Mouse (Mus musculus) neural tube, embryonic 11.5 days (tissue): ENCODE results near the gene Rab35. TPM values are rescaled to one million over a fixed set of nuclear protein-coding genes. Genes with fewer than 3 reads are reported as not detected.

Experiments used
- ATAC-seq: fragments of 200-750 bp; cut with Nextera tagmentation; 2 replicates; pipeline ENCODE4 v1.8.0; 2017; ENCODE audit warnings: moderate number of reproducible peaks, mild to moderate bottlenecking, moderate TSS enrichment, moderate library complexity; ENCODE audit not compliant: insufficient read depth, low FRiP score, low TSS enrichment
- DNase-seq: peaks from one replicate; pipeline ENCODE4 v3.0.0-alpha.2; 2015; ENCODE audit warnings: low spot score
- H3K27ac ChIP-seq: fragments of 300-500 bp; sonication (generic); 2 replicates; pipeline ENCODE4 v1.5.1; 2014; ENCODE audit warnings: low read depth, mild to moderate bottlenecking, low read length
- H3K27me3 ChIP-seq: fragments of 300-500 bp; sonication (generic); 2 replicates; pipeline ENCODE4 v1.6.1; 2014; ENCODE audit warnings: mild to moderate bottlenecking, low read length, mixed read lengths; ENCODE audit not compliant: control insufficient read depth, insufficient read depth
- H3K36me3 ChIP-seq: fragments of 300-500 bp; sonication (generic); 2 replicates; pipeline ENCODE4 v1.6.1; 2014; ENCODE audit warnings: mild to moderate bottlenecking, low read length, moderate library complexity, mixed read lengths; ENCODE audit not compliant: control insufficient read depth, insufficient read depth
- H3K4me1 ChIP-seq: fragments of 300-500 bp; sonication (generic); 2 replicates; pipeline ENCODE4 v1.6.1; 2014; ENCODE audit warnings: low read length, mixed read lengths; ENCODE audit not compliant: control insufficient read depth, insufficient read depth
- H3K4me2 ChIP-seq: fragments of 300-500 bp; sonication (generic); 2 replicates; pipeline ENCODE4 v1.6.1; 2014; ENCODE audit warnings: low read depth, mild to moderate bottlenecking, moderate library complexity
- H3K4me3 ChIP-seq: fragments of 300-500 bp; sonication (generic); 2 replicates; pipeline ENCODE4 v1.5.1; 2014; ENCODE audit warnings: low read depth, low read length
- H3K9ac ChIP-seq: fragments of 300-500 bp; sonication (generic); 2 replicates; pipeline ENCODE4 v1.6.1; 2014; ENCODE audit warnings: mild to moderate bottlenecking, low read length
- H3K9me3 ChIP-seq: fragments of 300-500 bp; sonication (generic); 2 replicates; pipeline ENCODE4 v1.6.1; 2016; ENCODE audit warnings: low read length; ENCODE audit not compliant: control insufficient read depth
- WGBS: fragments of 180-500 bp; shearing (Covaris S2); extraction: QIAGEN DNeasy Blood & Tissue Kit; methylation state at CpG from one replicate; pipeline ENCODE4 v1.1.7; 2014; 5-methylcytosine and 5-hydroxymethylcytosine counted together
- polyA plus RNA-seq: library from polyadenylated mRNA; unstranded; fragments of >200 nt; fragmentation: Nextera tagmentation; extraction: Ambion mirVana; gene quantifications from 2 replicates; pipeline ENCODE4 v1.2.1, GENCODE M21; 2014

Rab35 gene
- polyA plus RNA-seq, 1 experiment from 2014 or later, result 16.4 TPM

DNA sequence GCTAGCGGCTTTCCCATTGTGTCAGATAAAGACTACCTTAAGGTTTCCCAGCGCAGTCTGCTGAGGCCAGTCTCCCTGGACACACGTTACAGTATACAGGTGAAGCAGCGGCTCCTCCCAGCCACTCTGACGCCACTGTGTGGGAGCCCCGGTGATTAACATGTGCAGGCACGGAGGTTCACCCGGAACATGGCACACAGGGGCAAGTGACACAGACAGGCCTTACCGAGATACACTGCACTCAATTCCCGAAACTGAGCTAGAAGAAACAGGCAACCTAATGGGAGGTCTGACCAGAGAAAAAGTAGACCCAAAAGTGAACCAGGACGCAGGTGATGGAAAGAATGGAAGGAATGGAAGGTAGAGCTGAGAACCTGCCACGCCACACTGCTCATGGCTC lies 22.1 kb downstream of the Rab35 start:
- DNase-seq, result no peak
- Histone ChIP-seq H3K9ac (no peak overlapping the region), H3K27me3 (no peaks in the 10 kb centered on the region), H3K4me3 (no peak overlapping the region), H3K36me3 (no peaks in the 10 kb centered on the region; the same call in 1 of the 2 replicates), H3K27ac (no peak overlapping the region), H3K4me2 (no peak overlapping the region), H3K4me1 (peaks cover 5% of the 10 kb centered on the region; the same call in 1 of the 2 replicates), H3K9me3 (no peaks in the 10 kb centered on the region)
- no peak for ATAC-seq
- 89% methylated on average over 12 of the region's 12 CpGs for WGBS

GRCm38 (mm10) chr5:115656677-115657076 lies 25.0 kb downstream of the Rab35 start:
- Histone ChIP-seq H3K27ac (no peak overlapping the region), H3K27me3 (no peaks in the 10 kb centered on the region), H3K9ac (no peak overlapping the region), H3K4me2 (no peak overlapping the region), H3K36me3 (no peaks in the 10 kb centered on the region; the same call in 1 of the 2 replicates), H3K9me3 (no peaks in the 10 kb centered on the region), H3K4me3 (no peak overlapping the region), H3K4me1 (peaks cover 5% of the 10 kb centered on the region; the same call in 1 of the 2 replicates)
- WGBS, result 76% methylated on average over 6 of the region's 6 CpGs
- DNase-seq (no peak), ATAC-seq (no peak)

DNA sequence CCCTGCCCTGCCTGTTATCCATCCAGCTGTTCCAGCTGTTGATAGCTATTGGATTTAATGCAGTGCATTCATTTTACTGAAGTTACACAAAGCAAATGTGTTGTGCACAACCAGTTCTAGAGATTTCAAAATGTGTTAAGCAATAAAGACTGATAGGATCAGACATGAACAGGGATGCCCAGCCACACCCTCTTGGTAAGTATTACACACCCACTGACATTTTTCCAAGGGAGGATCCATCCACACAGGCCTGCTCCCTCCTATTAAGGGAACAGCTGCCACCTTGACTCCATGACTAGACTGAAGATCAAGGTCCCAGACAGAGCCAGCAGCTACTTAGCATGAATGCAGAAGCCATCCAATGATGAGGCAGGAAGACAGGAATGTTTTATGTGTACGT lies 25.5 kb downstream of the Rab35 start:
- H3K27ac ChIP-seq, result no peak overlapping the region
- WGBS, result 89% methylated on average over 1 of the region's 1 CpGs
- H3K36me3 ChIP-seq, result no peaks in the 10 kb centered on the region; the same call in 1 of the 2 replicates
- no peak overlapping the region for H3K4me2 ChIP-seq
- ATAC-seq (no peak), DNase-seq (no peak)
- H3K4me3 ChIP-seq, result no peak overlapping the region
- no peaks in the 10 kb centered on the region for H3K9me3 ChIP-seq
- H3K4me1 ChIP-seq, result peaks cover 3% of the 10 kb centered on the region; the same call in 1 of the 2 replicates
- H3K9ac ChIP-seq, result no peak overlapping the region
- H3K27me3 ChIP-seq, result no peaks in the 10 kb centered on the region

DNA sequence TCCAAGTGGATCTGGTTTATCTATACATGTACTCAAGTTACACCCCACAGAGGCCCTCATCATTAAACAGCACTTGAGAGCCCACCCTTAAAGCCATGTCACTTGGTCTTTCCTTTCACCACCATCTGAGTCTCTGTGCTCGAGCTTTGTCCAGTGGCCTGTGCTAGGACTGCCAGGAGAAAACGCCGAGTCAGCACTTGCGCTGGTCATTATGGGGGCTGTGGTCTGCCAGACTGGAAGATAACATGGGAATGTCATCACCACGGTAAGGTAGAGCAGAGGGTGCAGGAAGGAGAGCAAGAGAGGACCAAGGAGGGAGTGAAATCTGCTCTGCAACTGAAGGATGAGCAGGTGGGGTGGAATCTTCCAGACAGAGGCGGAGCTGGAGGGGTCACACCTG lies 26.6 kb downstream of the Rab35 start:
- Histone ChIP-seq H3K9me3 (no peaks in the 10 kb centered on the region), H3K4me1 (no peaks in the 10 kb centered on the region), H3K27me3 (no peaks in the 10 kb centered on the region), H3K4me2 (no peak overlapping the region), H3K4me3 (no peak overlapping the region), H3K27ac (no peak overlapping the region), H3K36me3 (no peaks in the 10 kb centered on the region), H3K9ac (no peak overlapping the region)
- 83% methylated on average over 6 of the region's 6 CpGs for WGBS
- no peak for DNase-seq
- ATAC-seq, result no peak

DNA sequence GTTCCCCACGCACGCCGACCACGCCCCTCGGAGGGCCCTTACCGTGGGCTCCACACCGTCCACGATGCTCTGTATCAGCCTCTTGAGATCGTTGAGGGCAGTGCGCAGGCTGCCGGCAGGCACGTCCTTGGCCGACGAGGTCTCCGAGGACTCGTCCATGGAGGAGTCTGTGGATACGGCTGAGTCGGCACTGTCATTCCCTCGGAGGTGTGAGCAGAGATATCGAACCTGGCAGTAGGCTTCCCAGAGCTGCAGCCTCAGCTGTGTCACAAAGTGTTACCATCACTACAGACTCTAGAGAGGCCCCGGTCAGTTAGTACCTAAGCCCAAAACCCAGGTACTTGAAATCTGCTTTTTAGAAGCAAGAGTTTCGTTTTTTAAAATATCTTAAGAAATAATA lies 30.9 kb downstream of the Rab35 start:
- H3K36me3 ChIP-seq, result no peaks in the 10 kb centered on the region
- ATAC-seq, result no peak
- no peak overlapping the region for H3K27ac ChIP-seq
- no peak for DNase-seq
- no peaks in the 10 kb centered on the region for H3K4me1 ChIP-seq
- no peak overlapping the region for H3K4me2 ChIP-seq
- no peak overlapping the region for H3K4me3 ChIP-seq
- H3K27me3 ChIP-seq, result no peaks in the 10 kb centered on the region
- WGBS, result 86% methylated on average over 22 of the region's 22 CpGs
- no peaks in the 10 kb centered on the region for H3K9me3 ChIP-seq
- H3K9ac ChIP-seq, result no peak overlapping the region

DNA sequence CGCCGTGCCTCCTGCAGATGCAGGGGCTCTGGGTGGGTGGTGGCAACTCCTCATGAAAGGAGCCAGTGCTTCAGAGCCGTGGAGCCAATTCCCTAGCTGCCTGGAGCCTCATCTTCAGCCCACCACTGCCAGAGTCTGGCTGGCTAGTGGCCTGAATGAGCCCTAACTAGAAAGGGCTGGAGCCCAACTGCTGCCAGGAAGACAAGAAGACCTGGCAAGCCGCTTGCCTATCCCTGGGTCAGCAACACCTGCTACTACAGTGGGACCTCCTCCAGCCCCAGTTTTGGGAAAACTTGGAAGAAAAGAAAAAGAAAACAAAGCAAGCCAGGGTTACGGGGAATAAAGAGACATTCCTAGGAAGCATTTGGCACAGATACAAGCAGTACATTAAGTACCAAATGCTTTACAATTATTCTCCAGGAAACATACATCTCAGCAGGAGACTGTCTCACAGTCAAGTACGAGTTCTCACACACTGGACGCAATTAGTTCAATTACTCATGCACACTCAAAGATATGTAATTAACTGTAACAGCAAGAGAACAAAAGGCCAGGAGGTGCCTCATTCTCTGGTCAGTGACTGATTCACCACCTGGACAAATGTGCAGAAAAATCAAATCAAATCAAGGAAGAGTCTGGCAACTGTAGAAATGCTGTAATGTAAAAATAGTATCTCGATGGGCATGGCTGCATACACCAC lies 34.8 kb downstream of the Rab35 start:
- no peak for ATAC-seq
- no peak for DNase-seq
- no peak overlapping the region for H3K4me3 ChIP-seq

GRCm38 (mm10) chr5:115667210-115667609 lies 35.5 kb downstream of the Rab35 start:
- H3K27me3 ChIP-seq, result no peaks in the 10 kb centered on the region
- H3K4me3 ChIP-seq, result no peak overlapping the region
- H3K9ac ChIP-seq, result no peak overlapping the region
- no peaks in the 10 kb centered on the region for H3K9me3 ChIP-seq
- H3K4me1 ChIP-seq, result no peaks in the 10 kb centered on the region
- ATAC-seq, result no peak
- no peak for DNase-seq
- H3K4me2 ChIP-seq, result no peak overlapping the region
- 75% methylated on average over 8 of the region's 8 CpGs for WGBS
- H3K36me3 ChIP-seq, result no peaks in the 10 kb centered on the region
- H3K27ac ChIP-seq, result no peak overlapping the region

More for the DNA sequence above, 34.8 kb downstream of the Rab35 start:
- Histone ChIP-seq H3K9ac (no peak overlapping the region), H3K27ac (no peak overlapping the region), H3K9me3 (no peaks in the 10 kb centered on the region), H3K36me3 (no peaks in the 10 kb centered on the region), H3K4me1 (no peaks in the 10 kb centered on the region), H3K27me3 (no peaks in the 10 kb centered on the region), H3K4me2 (no peak overlapping the region)
- 71% methylated on average over 8 of the region's 8 CpGs for WGBS

GRCm38 (mm10) chr5:115667894-115668293 lies 36.2 kb downstream of the Rab35 start:
- Histone ChIP-seq H3K4me2 (no peak overlapping the region), H3K4me3 (no peak overlapping the region), H3K9ac (no peak overlapping the region), H3K27me3 (no peaks in the 10 kb centered on the region), H3K27ac (no peak overlapping the region), H3K4me1 (no peaks in the 10 kb centered on the region), H3K36me3 (no peaks in the 10 kb centered on the region), H3K9me3 (no peaks in the 10 kb centered on the region)
- WGBS, result 13% methylated on average over 7 of the region's 7 CpGs
- no peak for ATAC-seq
- DNase-seq, result no peak

GRCm38 (mm10) chr5:115668986-115669385 lies 37.3 kb downstream of the Rab35 start:
- no peaks in the 10 kb centered on the region for H3K9me3 ChIP-seq
- no peak for DNase-seq
- 87% methylated on average over 12 of the region's 12 CpGs for WGBS
- H3K4me3 ChIP-seq, result no peak overlapping the region
- no peaks in the 10 kb centered on the region for H3K27me3 ChIP-seq
- no peak overlapping the region for H3K9ac ChIP-seq
- ATAC-seq, result no peak
- H3K4me1 ChIP-seq, result no peaks in the 10 kb centered on the region
- no peak overlapping the region for H3K4me2 ChIP-seq
- H3K27ac ChIP-seq, result no peak overlapping the region
- H3K36me3 ChIP-seq, result no peaks in the 10 kb centered on the region
